Mouse (Mus musculus): Measurements from ENCODE around the gene Nxnl1. TPM values are rescaled to one million over a fixed set of nuclear protein-coding genes. Genes with fewer than 3 reads are reported as not detected.
"Not testable (repeated sequence)": the region's sequence is repeated elsewhere in the genome, so short reads cannot be mapped to it uniquely, and the experiment has no call there.

Nxnl1 gene
- total RNA-seq, 2 experiments from 2014 or later = 0.18 TPM; not detected in 1

GRCm38 (mm10) chr8:71527162-71527870 lies 39.1 kb downstream of the Nxnl1 start:
- intact Hi-C loops (cut with DNase I; ENCODE audit: low total_unique reads) = no loop called here
- DNase-seq = no peak

DNA sequence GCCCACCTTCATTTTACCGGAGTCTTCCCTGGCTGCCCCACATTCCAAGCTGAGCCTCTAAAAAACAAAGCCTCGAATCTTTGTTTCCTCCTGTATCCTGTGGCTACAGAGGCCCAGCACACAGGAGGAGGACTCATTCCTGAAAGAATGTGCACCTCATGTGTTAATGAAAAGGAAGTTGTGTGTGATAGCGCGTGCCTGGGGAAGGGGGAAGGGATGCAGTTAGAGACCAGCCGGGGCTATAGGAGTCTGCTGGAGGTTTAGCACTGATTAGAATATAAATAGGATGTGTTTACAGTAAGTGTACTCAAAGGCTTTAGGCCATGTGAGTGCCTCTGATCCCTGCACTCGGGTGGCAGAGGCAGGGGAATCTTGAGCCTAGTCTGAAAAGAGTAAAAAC lies 40.1 kb downstream of the Nxnl1 start:
- intact Hi-C loops (cut with DNase I; ENCODE audit: low total_unique reads) = no loop called here
- DNase-seq = no peak

- intact Hi-C loops (cut with DNase I; ENCODE audit: low total_unique reads) = no loop called here
- DNase-seq = no peak
Observed at GRCm38 (mm10) chr8:71525226-71526050, 41.0 kb downstream of the Nxnl1 start, which contains the start of gene Ccdc194. Gene Ccdc194 (minus strand): TSS chr8:71525711.

- DNase-seq = peak; percentile 95
- intact Hi-C loops (cut with DNase I; ENCODE audit: low total_unique reads) = loop anchor here (2.0 kb wide), 1 partner anchor 81 kb away; no protein-coding TSS in a partner anchor
Observed at GRCm38 (mm10) chr8:71521634-71522033, 44.8 kb downstream of the Nxnl1 start.

DNA sequence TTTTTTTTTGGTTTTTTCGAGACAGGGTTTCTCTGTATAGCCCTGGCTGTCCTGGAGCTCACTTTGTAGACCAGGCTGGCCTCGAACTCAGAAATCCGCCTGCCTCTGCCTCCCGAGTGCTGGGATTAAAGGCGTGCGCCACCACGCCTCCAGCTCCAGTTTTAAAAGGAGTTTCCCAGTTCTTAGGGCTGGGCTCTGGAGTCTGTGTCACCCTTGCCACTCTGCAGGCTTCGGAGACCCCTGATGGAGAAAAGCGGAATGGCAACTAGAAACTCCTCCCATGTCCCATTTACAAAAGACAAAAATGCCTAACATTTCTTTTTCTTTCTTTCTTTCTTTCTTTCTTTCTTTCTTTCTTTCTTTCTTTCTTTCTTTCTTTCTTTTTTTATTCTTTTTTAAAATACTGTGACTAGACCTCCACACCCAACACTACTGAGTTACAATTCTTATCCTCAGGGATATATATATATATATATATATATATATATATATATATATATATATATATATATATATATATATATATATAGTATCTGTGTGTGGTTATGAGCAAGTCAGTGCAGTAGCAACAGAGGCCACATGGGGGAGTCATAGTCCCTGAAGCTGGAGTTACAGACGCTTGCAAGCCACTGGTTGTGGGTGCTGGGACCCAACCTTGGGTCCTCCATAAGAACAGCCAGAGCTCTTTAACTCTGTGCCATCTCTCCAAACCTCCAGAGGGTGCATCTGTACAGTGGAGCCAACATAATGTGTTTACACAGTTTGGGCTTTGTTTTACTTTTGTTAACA lies 47.2 kb downstream of the Nxnl1 start:
- intact Hi-C loops (cut with DNase I; ENCODE audit: low total_unique reads) = not testable (repeated sequence)
- peak; percentile 65 for DNase-seq

DNA sequence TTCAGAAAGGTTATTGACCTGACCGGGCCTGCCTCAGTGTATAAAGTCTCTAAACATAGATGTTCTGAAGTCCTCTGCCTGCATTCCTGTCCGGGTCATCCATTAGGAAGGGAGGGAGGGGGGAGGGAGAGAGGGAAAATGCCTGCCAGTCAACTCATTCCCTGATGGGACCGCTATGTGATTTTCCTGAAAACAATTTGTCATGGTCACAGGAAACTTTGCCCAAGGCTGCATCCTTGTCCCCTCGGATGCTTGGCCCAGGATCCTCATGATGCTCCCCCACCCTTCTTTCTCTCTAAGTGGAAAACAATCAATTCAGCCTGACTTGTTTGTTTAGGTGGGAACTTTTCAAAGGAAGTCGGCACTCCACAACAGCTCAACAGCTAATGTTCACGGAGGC lies 49.6 kb downstream of the Nxnl1 start:
- no peak for DNase-seq
- intact Hi-C loops (cut with DNase I; ENCODE audit: low total_unique reads) = no loop called here

GRCm38 (mm10) chr8:71515043-71515442 lies 51.4 kb downstream of the Nxnl1 start:
- no peak for DNase-seq
- intact Hi-C loops (cut with DNase I; ENCODE audit: low total_unique reads) = no loop called here

DNA sequence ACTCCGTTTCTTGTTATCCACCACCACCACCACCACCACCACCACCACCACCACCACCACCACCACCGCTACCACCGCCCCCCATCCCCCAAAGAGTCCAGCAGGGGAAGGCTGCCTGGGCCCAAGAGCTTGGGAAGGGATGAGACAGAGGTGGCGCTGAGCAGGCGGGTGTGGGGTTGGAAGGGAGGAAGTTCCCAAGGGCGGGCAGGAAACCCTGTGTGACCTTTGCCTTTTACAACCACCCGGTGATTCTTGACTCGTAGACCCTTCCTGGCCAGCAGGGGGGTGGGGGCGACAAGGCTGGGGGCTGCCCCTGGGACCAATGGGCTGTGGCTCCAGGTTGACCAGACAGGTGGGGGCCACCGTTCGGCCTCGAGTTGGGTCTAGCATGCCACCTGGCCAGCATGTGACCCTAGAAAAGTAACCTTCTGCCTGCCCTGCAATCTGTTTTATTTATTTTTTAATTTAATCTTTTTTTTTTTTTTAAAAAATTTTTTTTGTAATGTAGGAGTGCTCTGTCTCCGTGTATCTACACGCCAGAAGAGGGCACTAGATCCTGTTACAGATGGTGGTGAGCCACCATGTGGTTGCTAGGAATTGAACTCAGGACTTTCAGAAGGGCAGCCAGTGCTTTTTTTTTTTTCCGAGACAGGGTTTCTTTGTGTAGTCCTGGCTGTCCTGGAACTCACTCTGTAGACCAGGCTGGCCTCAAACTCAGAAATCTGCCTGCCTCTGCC lies 53.2 kb downstream of the Nxnl1 start:
- intact Hi-C loops (cut with DNase I; ENCODE audit: low total_unique reads) = no loop called here
- no peak for DNase-seq

GRCm38 (mm10) chr8:71511644-71512043 lies 54.8 kb downstream of the Nxnl1 start, which contains the start of gene Plvap:
Gene Plvap (minus strand): TSS chr8:71511752.
- intact Hi-C loops (cut with DNase I; ENCODE audit: low total_unique reads) = no loop called here
- DNase-seq = no peak

Other genes with a start within 250 kb of the Nxnl1 start
- gene Use1, start 199.8 kb downstream of the Nxnl1 start, total RNA-seq (2021) = 10 to 100 TPM; 96.4 to 100.0 TPM
- 1 to 10 TPM; 5.9 to 7.5 TPM for gene Ocel1, start 195.3 kb downstream of the Nxnl1 start, total RNA-seq (2021)
- gene Nr2f6, start 184.6 kb downstream of the Nxnl1 start, total RNA-seq (2021) = 10 to 100 TPM; 16.0 to 21.5 TPM
- gene Ushbp1, start 170.8 kb downstream of the Nxnl1 start, total RNA-seq (2021) = 10 to 100 TPM; 11.0 to 12.9 TPM
- gene Babam1, start 169.7 kb downstream of the Nxnl1 start, total RNA-seq (2021) = 10 to 100 TPM; 61.3 to 66.5 TPM
- gene Ankle1, start 160.6 kb downstream of the Nxnl1 start, total RNA-seq (2021) = under 1 TPM; 0.78 to 0.86 TPM
- 10 to 100 TPM; 22.8 to 27.6 TPM for gene Abhd8, start 102.9 kb downstream of the Nxnl1 start, total RNA-seq (2021)
- gene Mrpl34, start 101.6 kb downstream of the Nxnl1 start, total RNA-seq (2021) = 10 to 100 TPM; 44.0 to 45.2 TPM
- gene Dda1, start 97.4 kb downstream of the Nxnl1 start, total RNA-seq (2021) = 10 to 100 TPM; 28.3 to 31.8 TPM
- gene Ano8, start 80.6 kb downstream of the Nxnl1 start, total RNA-seq (2021) = 10 to 100 TPM; 14.4 to 16.2 TPM
- 1 to 10 TPM; 7.5 to 8.5 TPM for gene Gtpbp3, start 78.5 kb downstream of the Nxnl1 start, total RNA-seq (2021)
- gene Plvap, start 54.8 kb downstream of the Nxnl1 start, total RNA-seq (2021) = 10 to 100 TPM in 1 of 2 experiments, 1 to 10 TPM in 1; 7.7 to 11.7 TPM
- gene Ccdc194, start 40.9 kb downstream of the Nxnl1 start, total RNA-seq (2021) = under 1 TPM in 1 of 2 experiments, not detected in 1; 0.33 TPM
- 1 to 10 TPM; 8.6 to 9.3 TPM for gene Bst2, start 29.1 kb downstream of the Nxnl1 start, total RNA-seq (2021)
- gene Mvb12a, start 23.7 kb downstream of the Nxnl1 start, total RNA-seq (2021) = 10 to 100 TPM; 20.4 to 20.6 TPM
- gene Tmem221, start 7.7 kb downstream of the Nxnl1 start, total RNA-seq (2021) = under 1 TPM in 1 of 2 experiments, not detected in 1; 0.21 TPM
- gene Slc27a1, start 2.3 kb upstream of the Nxnl1 start, total RNA-seq (2021) = 10 to 100 TPM; 29.9 to 50.8 TPM
- gene Pgls, start 25.6 kb upstream of the Nxnl1 start, total RNA-seq (2021) = 10 to 100 TPM; 40.5 to 43.3 TPM
- under 1 TPM; 0.59 to 0.82 TPM for gene Fam129c, start 31.0 kb upstream of the Nxnl1 start, total RNA-seq (2021)
- gene Colgalt1, start 44.4 kb upstream of the Nxnl1 start, total RNA-seq (2021) = 10 to 100 TPM; 35.6 to 39.3 TPM
- under 1 TPM; 0.18 to 0.20 TPM for gene Unc13a, start 105.2 kb upstream of the Nxnl1 start, total RNA-seq (2021)
- 1 to 10 TPM; 2.6 to 2.8 TPM for gene Jak3, start 109.7 kb upstream of the Nxnl1 start, total RNA-seq (2021)
- 1 to 10 TPM; 1.1 to 1.5 TPM for gene Insl3, start 122.6 kb upstream of the Nxnl1 start, total RNA-seq (2021)
- 1 to 10 TPM; 5.2 to 5.5 TPM for gene B3gnt3, start 135.2 kb upstream of the Nxnl1 start, total RNA-seq (2021)
- under 1 TPM; 0.39 to 0.53 TPM for gene Fcho1, start 159.1 kb upstream of the Nxnl1 start, total RNA-seq (2021)